Mouse (Mus musculus): ENCODE measurements around the gene Prkch.

The Prkch gene

DNA sequence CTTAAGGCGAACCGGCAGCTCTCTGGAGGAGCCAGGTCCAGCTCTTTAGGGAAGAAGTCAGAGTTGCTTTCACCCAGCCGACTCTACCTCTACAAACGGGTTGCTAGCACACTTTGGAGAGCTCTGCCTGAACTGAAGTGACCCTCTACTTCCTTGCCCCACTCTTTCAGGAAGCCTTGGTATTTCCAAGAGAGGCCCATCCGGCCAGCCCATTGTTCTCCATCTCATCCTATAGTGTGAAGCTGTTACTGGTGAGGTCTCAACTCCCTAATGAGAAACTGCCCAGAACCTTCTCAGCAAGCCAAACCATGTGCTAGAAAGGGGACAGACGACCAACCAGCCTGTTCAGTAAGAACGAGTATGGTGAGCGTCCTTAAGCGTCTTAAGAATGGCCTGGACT lies 1.3 kb upstream of the Prkch start:
- no peak for DNase-seq (ENCODE audit: low spot score)

DNA sequence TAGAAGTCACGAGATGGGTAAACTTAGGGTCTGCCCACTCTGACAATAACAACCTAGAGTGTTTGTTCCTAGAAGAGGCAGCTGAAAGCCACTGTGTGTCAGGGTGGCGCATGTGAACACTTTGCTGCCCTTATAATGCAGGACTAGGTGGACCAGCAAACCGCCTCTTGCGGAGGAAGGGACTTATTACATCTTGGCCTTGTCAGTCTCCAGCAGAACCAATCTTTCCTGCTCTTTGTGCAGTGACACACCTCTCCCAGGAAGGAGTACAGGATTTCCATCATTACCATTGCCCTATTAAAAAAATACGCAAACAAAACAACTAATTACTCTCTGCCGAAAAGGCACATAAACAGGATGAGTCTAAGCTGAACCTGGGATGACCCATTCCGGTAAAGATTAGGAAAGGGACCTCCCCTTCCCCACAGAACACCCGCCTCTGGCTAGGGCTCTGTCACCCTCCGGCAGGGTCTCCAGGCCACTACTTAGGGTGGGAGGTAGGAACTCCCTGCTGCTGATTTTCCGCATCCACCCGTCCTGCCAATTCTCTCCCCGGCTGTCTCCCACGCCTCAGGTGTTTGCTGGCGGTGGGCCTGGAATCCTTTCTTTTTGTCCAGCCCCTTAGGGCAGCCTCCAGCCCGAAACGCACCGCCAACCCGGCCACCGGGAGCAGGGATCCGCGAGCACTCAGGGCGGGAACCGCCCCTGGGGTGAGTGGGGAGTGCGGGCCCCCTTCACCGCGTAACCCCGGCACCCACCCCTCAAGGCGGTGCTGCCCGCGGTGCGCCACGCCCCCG lies 585 bp upstream of the Prkch start:
- peak; percentile 23 for DNase-seq (ENCODE audit: low spot score)

DNA sequence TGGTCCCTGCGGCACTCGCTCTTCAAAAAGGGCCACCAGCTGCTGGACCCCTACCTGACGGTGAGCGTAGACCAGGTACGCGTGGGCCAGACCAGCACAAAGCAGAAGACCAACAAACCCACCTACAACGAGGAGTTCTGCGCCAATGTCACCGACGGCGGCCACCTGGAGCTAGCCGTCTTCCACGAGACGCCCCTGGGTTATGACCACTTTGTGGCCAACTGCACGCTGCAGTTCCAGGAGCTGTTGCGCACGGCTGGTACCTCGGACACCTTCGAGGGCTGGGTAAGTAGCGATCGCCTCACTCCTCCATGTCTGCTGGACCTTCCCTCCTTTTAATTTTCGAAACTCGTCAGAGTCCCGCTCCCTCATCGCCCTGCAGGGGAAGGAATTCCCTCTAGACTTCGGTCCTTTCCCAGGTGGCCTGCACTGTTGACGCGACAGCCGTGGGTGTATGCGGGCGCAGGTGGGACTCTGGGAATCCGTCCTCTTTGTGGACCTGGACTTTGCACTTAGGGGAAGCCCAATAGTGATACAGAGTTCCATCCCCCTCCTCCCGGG lies 725 bp downstream of the Prkch start:
- no peak for DNase-seq (ENCODE audit: low spot score)

DNA sequence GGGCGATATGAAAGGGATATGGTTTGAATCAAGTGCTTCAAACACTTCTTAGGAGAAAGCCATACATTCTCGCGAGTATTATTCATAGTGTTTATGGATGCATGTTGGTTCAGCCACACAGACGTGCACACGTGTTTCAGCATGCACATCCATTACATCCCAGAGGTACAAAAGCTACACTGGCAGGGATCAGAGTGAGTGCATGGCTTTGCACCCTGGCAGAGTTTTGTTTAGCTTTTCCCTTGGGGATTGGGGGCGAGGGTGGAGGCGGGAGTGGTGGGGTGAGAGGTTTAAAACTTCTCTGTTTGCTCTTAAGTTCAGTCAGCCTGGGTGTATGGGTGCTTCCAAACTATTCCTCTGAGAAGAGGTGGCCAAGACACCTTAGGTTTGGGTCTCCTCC lies 1.3 kb downstream of the Prkch start:
- no peak for DNase-seq (ENCODE audit: low spot score)

DNA sequence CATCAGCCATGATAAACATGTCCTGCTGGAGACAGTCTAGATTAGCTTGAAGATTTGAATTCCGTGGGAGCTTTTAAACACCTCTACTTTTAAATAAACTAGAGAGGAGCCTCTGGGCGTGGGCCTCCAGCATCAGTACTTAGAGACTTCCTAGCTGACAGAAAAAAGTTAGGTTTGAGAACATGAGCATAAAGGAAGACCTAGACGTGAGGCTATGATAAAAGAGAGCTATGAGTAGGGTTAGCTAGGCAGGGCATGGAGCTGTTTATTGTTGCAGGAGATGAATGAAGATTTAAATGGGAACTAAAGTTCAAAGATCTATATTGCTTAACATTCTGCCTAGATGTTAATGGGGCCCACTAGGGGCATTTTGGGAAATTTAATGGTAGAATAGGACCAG lies 2.7 kb downstream of the Prkch start:
- DNase-seq (ENCODE audit: low spot score), result no peak

DNA sequence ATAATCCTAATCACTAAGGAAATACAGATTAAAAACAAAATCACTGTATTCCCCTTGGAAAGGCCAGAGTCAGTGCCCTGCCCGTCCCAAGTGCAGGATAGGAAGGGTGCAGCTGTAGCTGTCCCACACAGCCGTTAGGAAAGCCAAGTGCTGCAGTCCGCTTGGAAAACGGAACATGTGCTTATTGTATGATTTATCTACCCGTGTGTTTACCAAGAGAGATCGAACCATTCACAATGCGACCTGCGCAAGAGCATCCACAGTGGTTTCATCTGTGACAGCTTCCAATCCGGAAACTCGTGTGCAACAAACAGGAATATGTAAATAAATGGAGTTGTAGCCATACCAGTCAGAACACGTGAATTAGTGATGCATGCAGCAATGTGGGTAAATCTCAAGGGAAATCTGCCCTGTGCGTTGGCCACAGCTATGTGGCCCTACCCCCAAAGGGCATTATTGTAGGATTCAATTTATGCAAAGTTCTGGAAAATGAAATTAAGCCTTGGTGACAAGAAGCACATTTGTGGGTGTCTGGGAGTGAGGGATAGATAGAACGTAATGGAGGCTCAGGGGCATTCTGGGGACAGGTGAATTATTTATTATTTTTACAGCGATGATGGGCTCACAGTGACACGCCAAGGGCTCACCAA lies 6.2 kb downstream of the Prkch start:
- no peak for DNase-seq (ENCODE audit: low spot score)

DNA sequence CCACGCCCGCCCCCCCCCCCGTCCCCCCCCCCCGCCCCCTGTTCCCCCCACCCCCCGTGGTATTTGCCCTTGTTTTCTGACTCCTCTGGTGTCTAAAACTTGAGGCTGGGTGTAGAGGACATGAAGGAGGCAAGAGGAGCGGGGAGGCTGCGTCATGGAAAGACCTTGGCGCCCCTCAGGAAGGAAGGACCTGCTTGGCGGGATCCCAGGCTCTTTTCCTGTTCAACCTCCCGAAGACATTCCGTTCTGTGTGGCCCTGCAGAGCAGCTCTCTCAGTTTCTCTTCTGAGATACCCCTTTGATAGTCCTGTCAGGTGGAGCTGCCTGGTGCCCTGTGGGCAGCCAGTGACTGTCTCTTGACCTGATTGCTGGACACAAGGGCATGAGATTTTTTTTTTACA lies 7.0 kb downstream of the Prkch start:
- DNase-seq (ENCODE audit: low spot score), result no peak

DNA sequence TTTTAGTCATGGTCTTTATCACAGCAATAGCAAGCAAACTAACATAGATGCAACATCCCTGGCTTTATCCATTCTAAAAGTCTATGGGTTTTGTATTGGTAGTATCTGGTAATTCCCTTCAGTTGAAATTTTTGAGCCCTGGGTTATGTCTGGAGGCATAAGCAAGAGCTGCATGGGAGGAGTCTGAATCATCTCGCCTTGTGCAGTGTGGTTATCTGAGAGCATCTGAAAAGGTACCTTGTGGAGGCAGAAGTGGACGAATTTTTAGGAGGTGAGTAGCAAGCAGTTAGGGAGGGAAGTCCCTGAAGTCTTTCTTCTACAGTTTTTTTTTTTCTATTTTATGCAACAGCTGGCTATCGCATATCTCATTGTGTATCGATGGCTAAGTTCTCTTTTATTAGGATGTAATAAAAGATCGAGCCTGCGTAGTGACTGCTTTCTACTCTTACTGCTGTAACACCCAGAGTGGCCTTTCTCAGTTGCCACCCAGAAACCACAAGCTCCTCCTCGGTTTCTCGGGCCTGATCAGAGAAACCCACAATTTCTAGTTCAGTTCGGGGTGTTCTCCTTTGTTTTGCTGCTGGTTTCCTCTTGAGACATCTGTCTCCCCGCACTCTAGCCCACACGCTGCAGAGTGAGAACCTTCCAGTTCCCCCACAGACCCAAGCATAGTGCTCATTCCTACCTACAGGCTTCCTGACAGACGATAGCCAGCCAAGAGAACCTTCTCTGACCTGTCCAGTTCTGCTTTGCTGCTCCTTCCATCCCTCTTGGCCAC lies 8.6 kb downstream of the Prkch start:
- DNase-seq (ENCODE audit: low spot score), result no peak

DNA sequence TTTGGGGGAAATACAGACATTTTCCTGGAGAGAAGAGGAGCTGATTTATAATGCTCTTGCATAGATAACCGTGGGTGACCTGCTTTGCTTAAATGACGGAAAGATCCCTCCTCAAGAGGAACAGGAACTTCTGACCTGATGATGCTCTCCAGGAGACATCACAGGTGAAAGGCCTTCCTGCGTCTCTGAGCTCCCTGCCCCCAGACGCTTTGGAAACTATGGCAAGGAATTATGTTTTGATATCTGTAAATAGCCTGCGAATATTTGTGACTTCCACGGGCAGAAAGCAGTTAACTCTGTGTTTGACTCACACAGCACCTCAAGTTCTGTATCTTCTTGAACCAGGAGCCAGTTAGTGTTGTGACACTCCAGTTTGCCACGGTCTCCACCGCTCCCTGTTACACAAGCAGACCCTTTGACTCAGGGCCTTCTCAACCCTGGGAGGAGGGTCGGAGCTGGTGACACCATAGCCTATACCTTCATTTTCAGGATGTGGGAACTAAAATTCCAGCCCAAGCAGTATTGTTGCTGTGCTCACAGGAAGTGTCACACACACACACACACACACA lies 9.7 kb downstream of the Prkch start:
- DNase-seq (ENCODE audit: low spot score), result no peak

DNA sequence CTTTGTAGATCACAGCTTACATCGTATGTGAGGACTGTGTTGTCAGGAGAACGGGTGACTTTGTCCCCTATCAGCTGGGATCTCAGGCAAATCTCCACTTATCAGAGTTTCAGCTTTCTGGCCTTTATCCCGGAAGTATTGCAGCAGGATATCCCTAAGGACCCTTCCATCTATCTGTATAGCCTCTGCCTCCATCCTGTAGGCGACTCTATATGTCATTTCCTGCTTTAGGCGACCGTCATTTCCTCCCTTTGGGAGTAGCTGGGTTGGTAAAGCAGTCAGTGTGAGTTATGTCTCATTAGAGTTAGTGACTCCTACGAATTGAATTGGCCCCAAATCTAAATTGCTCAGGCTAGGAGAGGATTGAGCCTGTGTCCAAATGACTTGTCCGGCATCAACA lies 10.6 kb downstream of the Prkch start:
- no peak for DNase-seq (ENCODE audit: low spot score)

DNA sequence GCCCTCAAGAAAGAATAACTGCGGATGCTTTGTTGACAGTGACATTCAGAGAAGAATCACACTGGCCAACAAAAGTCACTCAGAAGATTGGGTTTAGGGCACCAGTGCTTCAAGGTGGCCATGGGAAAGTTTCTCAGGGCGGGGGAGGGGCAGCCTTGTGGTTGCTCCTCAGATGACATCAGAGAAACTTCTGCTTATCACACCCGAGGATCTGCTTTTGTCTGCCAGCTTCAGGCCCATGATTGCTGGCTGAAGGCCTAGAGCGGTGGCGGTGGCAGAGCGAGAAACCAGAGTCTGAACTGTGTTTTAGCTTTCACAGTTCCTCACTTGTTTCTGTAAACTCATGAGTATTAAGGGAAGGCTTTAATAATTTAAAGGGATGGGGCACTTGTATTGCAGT lies 13.6 kb downstream of the Prkch start:
- no peak for DNase-seq (ENCODE audit: low spot score)

DNA sequence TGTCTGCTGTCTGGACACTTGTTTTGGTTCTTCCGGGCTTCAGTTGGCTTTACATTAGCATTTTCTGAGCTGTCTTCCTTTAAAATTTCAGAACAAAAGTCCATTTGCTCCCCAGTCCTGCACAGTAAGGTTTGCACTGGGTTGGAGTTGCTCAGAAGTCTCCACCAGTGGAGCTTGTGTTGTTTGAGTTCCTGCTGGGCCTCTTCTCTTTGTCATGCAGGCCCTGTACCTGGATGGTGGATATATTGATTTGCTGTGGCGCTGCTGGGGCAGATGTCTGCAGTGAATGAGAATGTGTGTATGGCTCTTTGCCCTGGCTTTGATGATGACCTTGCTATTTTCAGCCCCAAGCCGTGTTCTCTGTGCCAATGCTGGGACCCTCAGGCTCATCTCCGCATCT lies 15.9 kb downstream of the Prkch start:
- DNase-seq (ENCODE audit: low spot score), result no peak

DNA sequence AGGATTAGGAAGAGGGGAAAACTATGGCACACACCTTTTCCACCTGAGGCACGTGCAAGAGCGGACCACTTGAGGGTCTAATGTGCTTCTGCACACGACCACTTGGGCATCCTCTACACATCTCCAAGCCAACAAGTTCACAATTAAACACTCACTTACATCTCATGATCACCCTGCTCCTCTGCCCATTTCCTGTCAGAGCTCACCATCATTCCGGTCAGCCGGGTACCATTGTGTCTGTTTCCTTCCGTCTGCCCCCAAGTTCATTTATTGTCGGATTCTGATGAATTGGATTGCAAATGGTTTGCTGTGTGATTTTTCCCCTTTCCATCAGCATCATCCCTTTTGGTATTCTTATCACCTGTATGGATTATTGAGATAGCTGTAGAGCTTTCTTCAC lies 18.4 kb downstream of the Prkch start:
- DNase-seq (ENCODE audit: low spot score), result no peak

DNA sequence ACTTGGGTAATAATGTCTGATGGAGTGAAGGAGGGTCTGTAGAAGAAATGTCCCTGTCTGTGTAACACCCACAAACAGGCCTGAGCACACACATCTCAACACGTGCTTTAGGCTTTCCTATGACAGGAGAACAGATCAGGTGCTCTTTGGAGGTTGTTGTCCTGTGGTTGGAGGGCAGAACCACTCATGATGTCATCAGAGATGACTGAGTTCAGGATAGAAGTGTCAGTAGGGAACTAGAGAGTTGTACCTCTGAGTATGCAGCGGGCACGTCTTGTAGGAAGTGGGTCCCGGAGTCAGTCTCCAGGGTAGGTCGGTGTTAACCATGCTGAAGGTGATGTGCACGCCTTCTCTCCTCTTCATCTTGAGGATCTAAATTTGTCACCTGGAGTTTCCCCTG lies 19.1 kb downstream of the Prkch start:
- no peak for DNase-seq (ENCODE audit: low spot score)

DNA sequence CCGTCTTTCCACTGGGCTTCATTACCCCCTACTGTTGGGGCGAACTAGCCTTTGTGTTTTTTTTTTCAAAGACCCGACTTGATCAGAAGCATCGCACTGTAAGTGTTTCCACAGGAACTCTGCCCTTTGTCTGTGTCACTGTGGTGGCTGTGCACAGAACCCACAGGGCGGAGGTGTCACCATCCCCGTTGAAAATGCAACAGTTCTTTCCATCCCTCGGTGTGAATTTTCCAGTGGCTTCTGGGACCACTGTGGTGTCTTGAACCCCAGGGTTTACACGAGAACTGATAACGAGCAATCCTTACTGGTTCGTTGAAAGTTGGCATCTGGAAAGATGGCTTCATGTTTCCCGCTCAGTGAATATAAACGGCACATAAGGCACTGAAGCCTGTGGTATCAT lies 20.2 kb downstream of the Prkch start:
- DNase-seq (ENCODE audit: low spot score), result no peak

DNA sequence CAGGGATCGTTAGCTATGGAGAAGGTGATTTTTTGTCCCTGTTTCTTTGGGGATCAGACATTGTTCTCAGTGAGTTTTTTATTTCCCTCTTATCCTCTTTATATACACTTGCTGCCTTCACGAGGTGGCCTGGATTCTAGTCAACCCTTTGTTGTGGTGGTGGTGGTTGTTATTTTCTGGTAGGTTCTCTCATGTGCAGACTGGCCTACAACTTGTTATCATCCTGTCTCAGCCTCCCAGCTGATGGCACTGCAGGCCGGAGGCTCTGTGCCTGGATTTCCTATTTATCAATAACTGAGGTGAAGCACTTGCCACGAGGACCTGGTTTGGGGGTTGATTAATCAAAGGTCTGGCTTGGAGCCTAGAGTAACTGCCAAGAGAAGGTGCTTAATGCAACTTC lies 20.6 kb downstream of the Prkch start:
- DNase-seq (ENCODE audit: low spot score), result no peak

DNA sequence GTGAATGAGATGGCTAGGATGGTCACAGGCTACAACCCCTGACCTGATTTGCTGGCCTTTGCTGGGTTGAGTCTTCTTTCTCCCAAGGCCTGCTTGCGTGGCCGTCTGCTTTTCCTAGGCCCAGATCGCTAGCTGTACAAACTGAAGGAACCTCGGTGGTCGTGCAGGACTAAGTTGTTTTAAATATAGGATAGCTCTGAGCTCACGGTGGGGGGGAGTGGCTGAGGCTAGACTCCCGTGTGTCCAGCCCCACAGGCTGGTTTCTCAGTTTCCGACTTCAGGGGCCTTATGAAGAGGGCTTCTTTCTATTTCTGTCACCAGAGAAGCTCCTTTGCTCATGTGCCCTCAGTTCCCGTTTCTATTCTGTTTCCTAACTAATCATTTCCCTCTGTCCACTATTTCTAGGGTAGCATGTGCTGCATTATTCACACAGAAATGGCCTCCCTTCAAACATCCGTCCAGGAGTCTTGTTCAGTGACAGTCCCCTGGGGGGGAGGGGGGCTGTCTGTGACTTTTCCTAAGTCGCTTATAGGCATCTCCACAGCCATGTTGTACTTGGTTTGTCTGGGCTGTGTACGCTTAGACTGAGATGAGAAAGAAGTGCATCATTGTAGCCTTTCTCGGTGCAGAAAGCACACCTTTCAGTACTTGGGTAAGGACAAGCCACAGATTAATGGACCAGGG lies 22.9 kb downstream of the Prkch start:
- DNase-seq (ENCODE audit: low spot score), result no peak

DNA sequence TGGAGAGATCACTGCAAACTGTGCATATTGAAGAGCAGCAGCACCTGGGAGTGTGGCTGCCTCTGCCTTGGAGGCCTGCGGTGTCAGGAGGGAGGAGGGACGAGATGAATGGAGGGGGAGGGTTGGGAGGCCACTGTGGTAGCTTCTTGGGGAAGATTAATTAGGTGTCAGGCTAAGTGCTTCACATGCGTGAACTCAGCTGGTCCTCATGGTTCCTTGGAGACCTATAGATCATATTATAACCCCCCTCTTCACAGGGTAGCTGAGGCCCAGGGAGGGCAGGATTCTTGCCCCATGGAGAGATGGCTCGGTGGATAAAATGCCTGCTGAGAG lies 23.4 kb downstream of the Prkch start:
- DNase-seq (ENCODE audit: low spot score), result no peak

DNA sequence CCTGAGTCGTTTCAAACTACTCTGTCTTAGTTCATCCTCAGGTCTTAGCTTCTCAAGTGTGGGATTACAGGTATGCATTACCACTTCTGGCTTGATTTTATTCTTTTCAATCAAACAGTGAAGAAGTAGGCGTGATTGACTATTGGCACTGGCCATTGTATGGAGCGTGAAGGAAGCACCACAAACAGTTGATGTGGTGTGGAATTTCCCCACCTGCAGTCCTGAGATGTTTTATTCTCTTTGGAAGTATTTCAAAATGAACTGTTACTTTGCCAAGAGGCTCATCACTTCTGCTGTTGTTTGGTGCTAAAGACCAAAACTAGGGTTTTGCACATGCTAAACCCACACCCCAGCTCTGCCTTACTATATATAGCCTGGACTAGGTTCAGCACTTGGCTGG lies 24.7 kb downstream of the Prkch start:
- no peak for DNase-seq (ENCODE audit: low spot score)

DNA sequence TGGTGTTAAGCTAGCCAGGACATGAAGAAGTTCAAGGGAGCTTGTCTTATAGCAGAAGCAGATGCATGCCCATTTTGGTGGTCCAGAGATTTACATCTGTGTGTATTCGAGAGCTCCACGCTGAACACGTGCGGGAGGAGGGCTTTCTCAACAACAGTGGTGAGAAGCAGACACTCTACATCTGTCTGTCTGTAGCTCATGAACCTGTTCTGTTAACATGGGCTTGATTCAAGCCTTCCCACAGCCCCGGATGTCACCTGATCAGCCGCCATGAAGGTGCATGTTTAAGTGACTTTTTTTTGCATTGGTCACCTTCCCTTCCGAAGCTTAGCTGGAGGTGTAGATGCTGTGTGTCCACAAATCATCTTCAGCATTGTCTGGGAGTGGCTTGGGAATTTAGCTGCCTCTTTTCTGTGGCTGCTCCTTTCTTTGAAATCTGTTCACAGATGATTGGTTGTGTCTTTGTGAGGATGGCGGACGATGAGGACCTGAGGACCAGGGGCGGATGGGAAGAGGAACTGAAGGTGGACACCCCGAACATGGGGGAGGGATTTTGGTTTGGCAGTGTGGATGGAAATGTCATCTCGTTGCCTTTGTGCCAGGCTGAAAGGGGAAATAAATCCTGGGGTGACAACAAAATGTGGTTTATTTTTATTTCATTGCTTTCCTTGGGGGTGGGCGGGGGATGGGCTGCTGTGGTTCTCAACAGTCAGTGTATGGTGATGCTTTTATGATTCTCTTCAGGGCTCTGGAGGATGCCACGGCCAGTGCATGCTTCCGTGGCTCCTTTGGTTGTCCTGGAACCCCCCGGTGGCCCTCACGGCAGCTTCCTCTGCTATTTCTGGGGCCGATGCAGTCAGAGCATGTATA lies 25.3 kb downstream of the Prkch start:
- no peak for DNase-seq (ENCODE audit: low spot score)

DNA sequence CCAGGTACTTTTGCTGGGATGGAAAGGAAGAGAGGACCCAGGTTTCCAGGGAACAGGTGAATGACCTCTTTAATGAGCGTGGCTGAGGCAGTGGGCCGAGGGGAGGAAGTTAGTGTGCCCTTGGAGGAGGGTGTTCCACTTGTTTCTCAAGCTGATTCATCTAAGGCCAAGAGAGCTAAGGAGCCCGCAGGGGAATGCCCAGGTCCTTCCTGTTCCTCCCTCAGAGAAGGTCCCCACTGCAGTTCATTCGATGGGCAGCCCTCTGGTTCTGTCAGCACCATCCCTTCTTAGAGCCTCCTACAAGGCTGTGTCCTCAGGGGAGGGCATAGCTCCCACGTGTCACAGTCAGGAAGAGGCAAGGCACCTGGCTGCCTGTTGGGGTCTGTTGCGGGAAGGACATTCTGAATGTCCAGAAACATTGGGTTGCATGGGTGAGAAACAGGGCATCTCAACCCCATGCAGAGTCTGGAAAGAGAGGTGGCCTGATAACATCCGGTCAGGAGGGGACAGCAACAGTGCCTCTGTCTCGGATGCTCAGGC lies 26.3 kb downstream of the Prkch start:
- DNase-seq (ENCODE audit: low spot score), result no peak

Data from ovary, postnatal 10 days (tissue).